Mouse (Mus musculus) spleen, postnatal 10 days (tissue): ENCODE results near the gene Mesd.

Source experiments
- DNase-seq, 2 experiments: peaks; one replicate each; pipeline ENCODE4 v3.0.0; 2021 to 2022; ENCODE audit warnings: low spot score in 2 of 2

Mesd gene

GRCm38 (mm10) chr7:83913405-83913932, 29.2 kb downstream of the Mesd start:
- no peak for DNase-seq

GRCm38 (mm10) chr7:83913995-83914394, 29.7 kb downstream of the Mesd start:
- no peak for DNase-seq

GRCm38 (mm10) chr7:83914566-83914965, 30.3 kb downstream of the Mesd start:
- DNase-seq, result peak; percentile 70 to 88

- no peak for DNase-seq
Measured at GRCm38 (mm10) chr7:83920241-83920640, 36.0 kb downstream of the Mesd start.

- no peak for DNase-seq
Measured at GRCm38 (mm10) chr7:83921637-83922036, 37.4 kb downstream of the Mesd start.

GRCm38 (mm10) chr7:83939017-83939721, 54.9 kb downstream of the Mesd start:
- DNase-seq, result no peak

- DNase-seq, result no peak
Measured at GRCm38 (mm10) chr7:83940136-83940535, 55.9 kb downstream of the Mesd start.

GRCm38 (mm10) chr7:83941701-83942101, 57.4 kb downstream of the Mesd start:
- DNase-seq, result no peak

- no peak for DNase-seq
Measured at GRCm38 (mm10) chr7:83948743-83949142, 64.5 kb downstream of the Mesd start.

GRCm38 (mm10) chr7:83949662-83950061, 65.4 kb downstream of the Mesd start:
- DNase-seq, result no peak
